Mouse (Mus musculus) heart, adult 2 months (tissue): ENCODE measurements around the gene 9230112D13Rik.

Source experiments
- CTCF ChIP-seq: fragments of 200-600 bp; IDR thresholded peaks from 2 replicates; pipeline ENCODE4 v1.8.1; 2022; ENCODE audit warnings: antibody characterized with exemption, mild to moderate bottlenecking, moderate library complexity
- POLR2A ChIP-seq: fragments of 200-500 bp; IDR thresholded peaks from 2 replicates; pipeline ENCODE4 v1.6.1; 2011; ENCODE audit warnings: mild to moderate bottlenecking, low read depth, low read length, control low read depth; ENCODE audit not compliant: insufficient read depth

- TF ChIP-seq CTCF (no peak), POLR2A (no peak)
Measured at GRCm38 (mm10) chr14:34499664-34500063, 22.9 kb downstream of the 9230112D13Rik start.
